Mouse (Mus musculus) ES-E14 (cell line): ENCODE measurements around the gene Cblc. TPM values are rescaled to one million over a fixed set of nuclear protein-coding genes. Genes with fewer than 3 reads are reported as not detected.

Experiments used
- DNase-seq: peaks from one replicate; pipeline ENCODE4 v3.0.0-alpha.2; 2013; ENCODE audit warnings: low read depth, low spot score
- H3K27ac ChIP-seq: 2 replicates; pipeline ENCODE4 v1.5.1; 2012; ENCODE audit warnings: low read depth, mild to moderate bottlenecking, low read length, moderate library complexity, mixed read lengths; ENCODE audit not compliant: poor library complexity, insufficient read depth, severe bottlenecking
- H3K36me3 ChIP-seq: 2 replicates; pipeline ENCODE4 v1.6.1; 2012; ENCODE audit warnings: mild to moderate bottlenecking, low read length, moderate library complexity, mixed read lengths; ENCODE audit not compliant: control insufficient read depth, poor library complexity, insufficient read depth, severe bottlenecking
- H3K4me1 ChIP-seq, 2 experiments: fragments of 150-350 bp in 1 of 2; sonication (generic) in 1 of 2; 2 replicates each; pipeline ENCODE4 v1.6.1; 2012; ENCODE audit warnings: low read length in 2 of 2, mild to moderate bottlenecking in 1 of 2, mixed read lengths in 1 of 2; ENCODE audit not compliant: control insufficient read depth in 2 of 2, insufficient read depth in 2 of 2, poor library complexity in 1 of 2
- H3K4me3 ChIP-seq, 2 experiments: fragments of 150-350 bp in 1 of 2; sonication (generic) in 1 of 2; 2 replicates each; pipeline ENCODE4 v1.5.1; 2012; ENCODE audit warnings: low read length in 2 of 2, low read depth in 1 of 2, mild to moderate bottlenecking in 1 of 2, mixed read lengths in 1 of 2; ENCODE audit not compliant: insufficient read depth in 1 of 2, poor library complexity in 1 of 2, severe bottlenecking in 1 of 2
- H3K9ac ChIP-seq: 2 replicates; pipeline ENCODE4 v1.6.1; 2012; ENCODE audit warnings: low read depth, mild to moderate bottlenecking, low read length, mixed read lengths; ENCODE audit not compliant: poor library complexity, insufficient read depth, severe bottlenecking
- H3K9me3 ChIP-seq: fragments of 150-350 bp; sonication (generic); 2 replicates; pipeline ENCODE4 v1.6.1; 2012; ENCODE audit warnings: low read depth, mild to moderate bottlenecking, low read length; ENCODE audit not compliant: control insufficient read depth, insufficient read depth
- CHD2 ChIP-seq: IDR thresholded peaks from 2 replicates; pipeline ENCODE4 v1.6.1; 2014; ENCODE audit warnings: mild to moderate bottlenecking, low read depth, low read length, inconsistent platforms
- HCFC1 ChIP-seq: IDR thresholded peaks from 2 replicates; pipeline ENCODE4 v1.6.1; 2012; ENCODE audit warnings: low read length, inconsistent platforms, borderline replicate concordance; ENCODE audit not compliant: insufficient read depth
- MAFK ChIP-seq: IDR thresholded peaks from 2 replicates; pipeline ENCODE4 v1.6.1; 2014; ENCODE audit warnings: mild to moderate bottlenecking, low read depth, low read length, inconsistent platforms; ENCODE audit not compliant: insufficient read depth
- ZC3H11A ChIP-seq: IDR thresholded peaks from 2 replicates; pipeline ENCODE4 v1.6.1; 2012; ENCODE audit warnings: low read depth, mild to moderate bottlenecking, inconsistent platforms, low read length, borderline replicate concordance
- ZNF384 ChIP-seq: IDR thresholded peaks from 2 replicates; pipeline ENCODE4 v1.6.1; 2012; ENCODE audit warnings: low read depth, low read length, inconsistent platforms
- in situ Hi-C, 2 experiments: fragments of 600-800 bp; cut with MboI; formaldehyde crosslinking; loops; one replicate each; pipeline ENCODE4 v1.15.1; 2025; ENCODE audit warnings: low sequenced_read_pairs in 2 of 2, inconsistent platforms in 1 of 2; ENCODE audit not compliant: unreplicated experiment in 2 of 2
- total RNA-seq: library from RNA; depleted of rRNA; stranded (reverse); fragments of 300-350 nt; gene quantifications from 2 replicates; pipeline ENCODE4 v1.2.3, GENCODE M21; 2012

Cblc gene
- total RNA-seq, 1 experiment = 3.5 TPM

- no peak overlapping the region for H3K9ac ChIP-seq
- H3K27ac ChIP-seq = no peak overlapping the region
- H3K4me1 ChIP-seq = peaks cover 5 to 15% of the 10 kb centered on the region in 2 experiments; a peak in 3 of 4 replicates
- H3K9me3 ChIP-seq = no peaks in the 10 kb centered on the region
- DNase-seq = no peak
- TF ChIP-seq HCFC1 (no peak), CHD2 (no peak), ZNF384 (no peak), MAFK (no peak), ZC3H11A (no peak)
- in situ Hi-C loops = no loop called here
- no peak overlapping the region for H3K4me3 ChIP-seq
- H3K36me3 ChIP-seq = no peaks in the 10 kb centered on the region
Observed at GRCm38 (mm10) chr7:19834055-19834454, 37.4 kb upstream of the Cblc start.

- Histone ChIP-seq H3K4me3 (no peak overlapping the region), H3K27ac (no peak overlapping the region), H3K36me3 (no peaks in the 10 kb centered on the region), H3K4me1 (peaks cover 5 to 18% of the 10 kb centered on the region in 2 experiments; a peak in 3 of 4 replicates), H3K9me3 (no peaks in the 10 kb centered on the region), H3K9ac (no peak overlapping the region)
- in situ Hi-C loops = no loop called here
- DNase-seq = no peak
- TF ChIP-seq HCFC1 (no peak), CHD2 (no peak), ZC3H11A (no peak), MAFK (no peak), ZNF384 (no peak)
Observed at GRCm38 (mm10) chr7:19831837-19832236, 35.2 kb upstream of the Cblc start.

GRCm38 (mm10) chr7:19830682-19831156 lies 34.1 kb upstream of the Cblc start:
- Histone ChIP-seq H3K4me3 (peak overlapping the region in 1 of 2 experiments; percentile 17; a peak in 1 of 4 replicates), H3K9me3 (no peaks in the 10 kb centered on the region), H3K4me1 (peaks cover 5 to 19% of the 10 kb centered on the region in 2 experiments; a peak in 3 of 4 replicates), H3K9ac (peak overlapping the region; percentile 18; the same call in 1 of the 2 replicates), H3K36me3 (no peaks in the 10 kb centered on the region), H3K27ac (0 out of 2 replicates have a peak overlapping the region, but pooled peaks have one; percentile 16)
- no peak for TF ChIP-seq ZNF384
- TF ChIP-seq ZC3H11A = no peak
- TF ChIP-seq CHD2 = no peak
- no peak for TF ChIP-seq HCFC1
- TF ChIP-seq MAFK = no peak
- in situ Hi-C loops = no loop called here
- no peak for DNase-seq

- H3K4me1 ChIP-seq = peaks cover 5 to 20% of the 10 kb centered on the region in 2 experiments; a peak in 3 of 4 replicates
- in situ Hi-C loops = no loop called here
- H3K36me3 ChIP-seq = no peaks in the 10 kb centered on the region
- DNase-seq = no peak
- no peaks in the 10 kb centered on the region for H3K9me3 ChIP-seq
- H3K4me3 ChIP-seq = no peak overlapping the region
- no peak overlapping the region for H3K9ac ChIP-seq
- TF ChIP-seq ZNF384 (no peak), ZC3H11A (no peak), CHD2 (no peak), HCFC1 (no peak), MAFK (no peak)
- H3K27ac ChIP-seq = no peak overlapping the region
Observed at GRCm38 (mm10) chr7:19829694-19830093, 33.1 kb upstream of the Cblc start.
